ENCODE assay signal across 9 mouse cellular contexts in genomic region chr13:63243586-63243985, GRCm38 (mm10).
DNase-seq lines count a peak whose midpoint lies in the region; ATAC-seq and TF ChIP-seq lines count a peak whose summit lies in the region.
"Had no signal": no experiment of that assay in that cellular context is flagged by ENCODE, and none has a peak within 500 bp of the region (broad histone marks: within the 10 kb centered on the region; RNA-seq: fewer than 3 reads in every experiment).

No protein-coding gene starts in this region.

- intact Hi-C loops in gastrocnemius, adult 2 months (cut with DNase I), result no loop called here
- intact Hi-C loops in gastrocnemius, postnatal 36 days (cut with DNase I), result loop anchor here (5.0 kb wide), 1 partner anchor 34 kb away; no protein-coding TSS in a partner anchor

- TF ChIP-seq CTCF in gastrocnemius, adult 2 months (IDR thresholded peaks at IDR 0.05), result no peak

- H3K27ac ChIP-seq in gastrocnemius, adult 2 months, result peak overlapping the region; percentile 100
- H3K27ac ChIP-seq in intestine, embryonic 15.5 days, result no peak overlapping the region

- no peak overlapping the region for H3K9ac ChIP-seq in intestine, embryonic 15.5 days

- H3K4me2 ChIP-seq in intestine, embryonic 15.5 days (replicated peaks), result peak overlapping the region; percentile 18; the same call in 1 of the 2 replicates

- H3K4me3 ChIP-seq in gastrocnemius, adult 2 months, result peak overlapping the region; percentile 99
- H3K4me3 ChIP-seq in intestine, embryonic 15.5 days (replicated peaks), result no peak overlapping the region

- no peak for DNase-seq in gastrocnemius, adult 2 months
- DNase-seq in gastrocnemius, postnatal 36 days, result no peak
- DNase-seq in urinary bladder, postnatal 14 days (ENCODE audit: low spot score), result peak; percentile 62
- no peak for DNase-seq in urinary bladder, adult 2 months (ENCODE audit: low spot score)
- DNase-seq in spleen, postnatal 36 days (ENCODE audit: low spot score in 2 of 2), result no peak
- no peak for DNase-seq in layer of hippocampus, postnatal 14 days (ENCODE audit: low spot score in 2 of 2)
- DNase-seq in gastrocnemius, adult 8-10 months (ENCODE audit: low spot score in 2 of 2), result no peak
- DNase-seq: thymus, adult 18-20 months had no signal

- WGBS in intestine, embryonic 15.5 days, result 65% methylated on average over 5 of the region's 5 CpGs

- peaks cover 5% of the 10 kb centered on the region; the same call in 1 of the 2 replicates for H3K36me3 ChIP-seq in intestine, embryonic 15.5 days

- ATAC-seq in intestine, embryonic 15.5 days, result no peak

- no peaks in the 10 kb centered on the region for H3K27me3 ChIP-seq in intestine, embryonic 15.5 days (replicated peaks)

- peaks cover 26% of the 10 kb centered on the region for H3K4me1 ChIP-seq in intestine, embryonic 15.5 days (replicated peaks)

- no peaks in the 10 kb centered on the region for H3K9me3 ChIP-seq in intestine, embryonic 15.5 days
